Mouse (Mus musculus): ENCODE measurements around the gene Gss. TPM values are rescaled to one million over a fixed set of nuclear protein-coding genes. Genes with fewer than 3 reads are reported as not detected.

Gene Gss
- polyA plus RNA-seq, 1 experiment from 2014 or later, result 37.1 TPM

GRCm38 (mm10) chr2:155623996-155624395 lies 31.4 kb upstream of the Gss start:
- Histone ChIP-seq H3K4me1 (ENCODE audit: insufficient read depth, low read depth, low read length) (no peaks in the 10 kb centered on the region), H3K4me3 (ENCODE audit: low read depth, low read length) (no peak overlapping the region), H3K4me2 (replicated peaks; ENCODE audit: low read depth, low read length) (no peak overlapping the region), H3K36me3 (ENCODE audit: insufficient read depth, low read length) (no peaks in the 10 kb centered on the region), H3K27me3 (replicated peaks; ENCODE audit: insufficient read depth, low read length) (peaks cover 12% of the 10 kb centered on the region; the same call in 1 of the 2 replicates), H3K9me3 (ENCODE audit: low read length) (no peaks in the 10 kb centered on the region), H3K27ac (ENCODE audit: low read length) (no peak overlapping the region), H3K9ac (replicated peaks; ENCODE audit: low read depth) (no peak overlapping the region)
- no peak for TF ChIP-seq EP300 (IDR thresholded peaks at IDR 0.05)
- no peak for TF ChIP-seq CTCF (IDR thresholded peaks at IDR 0.05)
- WGBS, result 79% methylated on average over 6 of the region's 6 CpGs
- DNase-seq (ENCODE audit: low spot score) (no peak), ATAC-seq (no peak)

- 0 out of 2 replicates have a peak, but pooled peaks cover 8% of the 10 kb centered on the region for H3K27me3 ChIP-seq (replicated peaks; ENCODE audit: insufficient read depth, low read length)
- H3K4me3 ChIP-seq (ENCODE audit: low read depth, low read length), result no peak overlapping the region
- TF ChIP-seq CTCF (IDR thresholded peaks at IDR 0.05) (no peak), EP300 (IDR thresholded peaks at IDR 0.05) (no peak)
- no peak overlapping the region for H3K4me2 ChIP-seq (replicated peaks; ENCODE audit: low read depth, low read length)
- H3K36me3 ChIP-seq (ENCODE audit: insufficient read depth, low read length), result no peaks in the 10 kb centered on the region
- DNase-seq (ENCODE audit: low spot score) (no peak), ATAC-seq (no peak)
- no peak overlapping the region for H3K9ac ChIP-seq (replicated peaks; ENCODE audit: low read depth)
- H3K4me1 ChIP-seq (ENCODE audit: insufficient read depth, low read depth, low read length), result no peaks in the 10 kb centered on the region
- H3K9me3 ChIP-seq (ENCODE audit: low read length), result no peaks in the 10 kb centered on the region
- 25% methylated on average over 10 of the region's 11 CpGs for WGBS
- no peak overlapping the region for H3K27ac ChIP-seq (ENCODE audit: low read length)
Measured at GRCm38 (mm10) chr2:155622606-155623005, 30.0 kb upstream of the Gss start.

GRCm38 (mm10) chr2:155619817-155620216 lies 27.2 kb upstream of the Gss start:
- peak; percentile 84 for DNase-seq (ENCODE audit: low spot score)
- H3K4me2 ChIP-seq (replicated peaks; ENCODE audit: low read depth, low read length), result no peak overlapping the region
- H3K9ac ChIP-seq (replicated peaks; ENCODE audit: low read depth), result no peak overlapping the region
- H3K4me3 ChIP-seq (ENCODE audit: low read depth, low read length), result no peak overlapping the region
- H3K27ac ChIP-seq (ENCODE audit: low read length), result no peak overlapping the region
- WGBS, result 14% methylated on average over 8 of the region's 8 CpGs
- no peaks in the 10 kb centered on the region for H3K36me3 ChIP-seq (ENCODE audit: insufficient read depth, low read length)
- no peak for TF ChIP-seq EP300 (IDR thresholded peaks at IDR 0.05)
- TF ChIP-seq CTCF (IDR thresholded peaks at IDR 0.05), result peak; percentile 91
- peak; percentile 74 for ATAC-seq
- H3K4me1 ChIP-seq (ENCODE audit: insufficient read depth, low read depth, low read length), result no peaks in the 10 kb centered on the region
- no peaks in the 10 kb centered on the region for H3K9me3 ChIP-seq (ENCODE audit: low read length)
- 0 out of 2 replicates have a peak, but pooled peaks cover 4% of the 10 kb centered on the region for H3K27me3 ChIP-seq (replicated peaks; ENCODE audit: insufficient read depth, low read length)

GRCm38 (mm10) chr2:155616971-155617370 lies 24.4 kb upstream of the Gss start:
- 45% methylated on average over 6 of the region's 6 CpGs for WGBS
- Histone ChIP-seq H3K27ac (ENCODE audit: low read length) (no peak overlapping the region), H3K9ac (replicated peaks; ENCODE audit: low read depth) (no peak overlapping the region), H3K4me3 (ENCODE audit: low read depth, low read length) (no peak overlapping the region), H3K9me3 (ENCODE audit: low read length) (no peaks in the 10 kb centered on the region), H3K27me3 (replicated peaks; ENCODE audit: insufficient read depth, low read length) (0 out of 2 replicates have a peak, but pooled peaks cover 4% of the 10 kb centered on the region), H3K36me3 (ENCODE audit: insufficient read depth, low read length) (no peaks in the 10 kb centered on the region), H3K4me1 (ENCODE audit: insufficient read depth, low read depth, low read length) (peaks cover 3% of the 10 kb centered on the region; the same call in 1 of the 2 replicates), H3K4me2 (replicated peaks; ENCODE audit: low read depth, low read length) (no peak overlapping the region)
- ATAC-seq (no peak), DNase-seq (ENCODE audit: low spot score) (no peak)
- TF ChIP-seq EP300 (IDR thresholded peaks at IDR 0.05), result no peak

- H3K36me3 ChIP-seq (ENCODE audit: insufficient read depth, low read length), result no peaks in the 10 kb centered on the region
- no peaks in the 10 kb centered on the region for H3K27me3 ChIP-seq (replicated peaks; ENCODE audit: insufficient read depth, low read length)
- WGBS, result 55% methylated on average over 8 of the region's 8 CpGs
- DNase-seq (ENCODE audit: low spot score) (no peak), ATAC-seq (no peak)
- no peaks in the 10 kb centered on the region for H3K9me3 ChIP-seq (ENCODE audit: low read length)
- H3K4me1 ChIP-seq (ENCODE audit: insufficient read depth, low read depth, low read length), result peaks cover 3% of the 10 kb centered on the region; the same call in 1 of the 2 replicates
- peak overlapping the region; percentile 48; the same call in 1 of the 2 replicates for H3K4me2 ChIP-seq (replicated peaks; ENCODE audit: low read depth, low read length)
- TF ChIP-seq EP300 (IDR thresholded peaks at IDR 0.05) (no peak), CTCF (IDR thresholded peaks at IDR 0.05) (no peak)
- H3K9ac ChIP-seq (replicated peaks; ENCODE audit: low read depth), result no peak overlapping the region
- H3K27ac ChIP-seq (ENCODE audit: low read length), result no peak overlapping the region
- no peak overlapping the region for H3K4me3 ChIP-seq (ENCODE audit: low read depth, low read length)
Measured at GRCm38 (mm10) chr2:155613953-155614352, 21.3 kb upstream of the Gss start.

DNA sequence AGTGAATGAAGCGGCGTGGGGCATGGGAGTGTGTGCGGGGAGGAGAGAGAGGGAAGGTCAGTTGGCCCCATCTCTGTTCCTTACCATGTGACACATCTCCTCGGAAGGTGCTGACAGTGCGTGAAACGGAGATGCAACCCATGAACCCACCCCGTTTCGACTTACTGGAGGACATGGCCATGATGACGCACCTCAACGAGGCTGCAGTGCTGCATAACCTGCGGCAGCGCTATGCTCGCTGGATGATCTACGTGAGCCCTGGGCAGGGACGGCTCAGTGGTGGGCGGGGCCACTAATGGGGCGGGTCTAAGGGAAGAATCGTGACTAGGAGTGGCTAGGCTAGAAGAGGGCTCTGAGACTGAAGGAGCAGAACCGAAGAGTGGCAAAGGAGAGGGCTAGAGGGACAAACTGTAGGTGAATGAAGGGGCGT lies 20.7 kb upstream of the Gss start:
- DNase-seq (ENCODE audit: low spot score) (peak; percentile 83), ATAC-seq (peak; percentile 97)
- Histone ChIP-seq H3K27me3 (replicated peaks; ENCODE audit: insufficient read depth, low read length) (no peaks in the 10 kb centered on the region), H3K27ac (ENCODE audit: low read length) (no peak overlapping the region), H3K9me3 (ENCODE audit: low read length) (no peaks in the 10 kb centered on the region), H3K4me2 (replicated peaks; ENCODE audit: low read depth, low read length) (peak overlapping the region; percentile 48), H3K4me1 (ENCODE audit: insufficient read depth, low read depth, low read length) (peaks cover 3% of the 10 kb centered on the region; the same call in 1 of the 2 replicates), H3K9ac (replicated peaks; ENCODE audit: low read depth) (no peak overlapping the region), H3K4me3 (ENCODE audit: low read depth, low read length) (peak overlapping the region; percentile 14; the same call in 1 of the 2 replicates), H3K36me3 (ENCODE audit: insufficient read depth, low read length) (no peaks in the 10 kb centered on the region)
- 3% methylated on average over 20 of the region's 20 CpGs for WGBS
- no peak for TF ChIP-seq EP300 (IDR thresholded peaks at IDR 0.05)
